In the genomic region with DNA sequence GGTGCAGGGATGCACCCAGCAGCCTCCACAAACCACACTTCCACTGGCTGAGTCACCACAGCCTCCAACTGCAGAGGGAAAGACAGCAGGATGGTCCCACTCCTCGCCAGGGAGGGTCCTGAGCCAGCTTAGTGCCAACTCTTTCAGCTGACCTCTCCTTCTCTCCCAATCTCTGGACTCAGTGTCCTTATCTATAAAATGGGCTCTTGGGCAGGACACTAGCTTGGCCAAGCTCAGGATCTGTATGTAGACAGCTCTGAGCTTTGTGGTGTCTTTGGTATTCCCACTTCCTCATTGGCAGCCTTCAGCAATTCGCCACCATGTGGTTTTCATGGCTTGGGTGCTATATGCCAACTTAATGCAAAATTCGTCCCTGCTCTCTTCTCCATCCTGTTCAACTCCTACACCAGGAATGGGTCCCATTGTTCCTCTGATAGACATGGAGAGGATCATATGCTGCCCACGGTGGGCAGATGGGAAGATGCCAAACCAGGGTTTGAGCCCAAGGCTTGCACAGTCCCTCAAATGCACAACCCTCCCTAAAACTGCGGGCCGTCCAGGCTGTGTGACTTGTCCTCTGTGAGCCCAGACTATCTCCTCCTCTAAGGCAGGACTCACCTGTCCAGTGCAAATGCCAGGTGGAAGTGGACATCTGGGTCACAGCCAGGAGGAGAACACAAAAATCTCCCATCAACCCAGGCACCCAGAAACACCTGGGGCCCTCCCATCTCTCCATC, we compare ENCODE assay signal across 16 mouse cellular contexts. TPM values are rescaled to one million over a fixed set of nuclear protein-coding genes. Genes with fewer than 3 reads are reported as not detected.
DNase-seq lines count a peak whose midpoint lies in the region; TF ChIP-seq lines count a peak whose summit lies in the region.
"Had no signal": no experiment of that assay in that cellular context is flagged by ENCODE, and none has a peak within 500 bp of the region (broad histone marks: within the 10 kb centered on the region; RNA-seq: fewer than 3 reads in every experiment).

No protein-coding gene starts in this region.

- no peak for TF ChIP-seq CTCF in layer of hippocampus, adult 2 months (conservative IDR thresholded peaks at IDR 0.05)

- H3K27ac ChIP-seq in layer of hippocampus, adult 2 months, result peak overlapping the region; percentile 92
- H3K27ac ChIP-seq: heart, embryonic 13.5 days; midbrain, embryonic 10.5 days had no signal

- no peak overlapping the region for H3K4me3 ChIP-seq in layer of hippocampus, adult 2 months
- H3K4me3 ChIP-seq: heart, embryonic 13.5 days; midbrain, embryonic 10.5 days had no signal

- DNase-seq in cerebellum, adult 9-11 months, result peak; percentile 52
- no peak for DNase-seq in cerebellum, adult 18-20 months
- peak; percentile 28 to 42 for DNase-seq in layer of hippocampus, adult 2 months (ENCODE audit: low spot score in 2 of 2)
- DNase-seq in layer of hippocampus, postnatal 25 days (ENCODE audit: extremely low spot score in 1 of 2, low spot score in 1 of 2), result no peak
- peak; percentile 27 for DNase-seq in 3T3-L1 (ENCODE audit: low read depth, low spot score)
- peak; percentile 15 to 63 for DNase-seq in left cerebral cortex, adult 9 months (ENCODE audit: low spot score in 2 of 2)
- DNase-seq in ovary, postnatal 10 days (ENCODE audit: low spot score), result no peak
- no peak for DNase-seq in thymus, postnatal 0 days (ENCODE audit: low spot score)
- DNase-seq: gastrocnemius, postnatal 14 days; kidney, adult 11 months; kidney, postnatal 36 days; lung, embryonic 14.5 days; thymus, adult 2 months had no signal

RNA-seq across cellular contexts. Expression of a gene that starts 8.2 kb away (rescaled TPM):
- total RNA-seq in layer of hippocampus, adult 2 months (2021), result 10 to 100 TPM; 11.1 to 14.1 TPM
- total RNA-seq in layer of hippocampus, postnatal 25 days (2021), result 10 to 100 TPM in 1 of 2 experiments, 1 to 10 TPM in 1; 9.2 to 12.9 TPM
- 8.3 and 9.4 TPM in 2 replicates for polyA plus RNA-seq in thymus, postnatal 0 days (2015; fragmentation: Nextera tagmentation; extraction: Ambion mirVana)

RNA-seq across cellular contexts. Expression of a gene that starts 37.6 kb away (rescaled TPM):
- total RNA-seq in layer of hippocampus, adult 2 months (2021), result 10 to 100 TPM; 88.5 to 92.2 TPM
- total RNA-seq in layer of hippocampus, postnatal 25 days (2021), result 100 to 1,000 TPM; 108 to 111 TPM
- polyA plus RNA-seq in thymus, postnatal 0 days (2015; fragmentation: Nextera tagmentation; extraction: Ambion mirVana), result 2.9 and 3.1 TPM in 2 replicates

RNA-seq across cellular contexts. Expression of a gene that starts 37.7 kb away (rescaled TPM):
- total RNA-seq in layer of hippocampus, adult 2 months (2021), result 1 to 10 TPM; 1.3 to 1.6 TPM
- 1 to 10 TPM; 1.2 to 1.4 TPM for total RNA-seq in layer of hippocampus, postnatal 25 days (2021)
- polyA plus RNA-seq in thymus, postnatal 0 days (2015; fragmentation: Nextera tagmentation; extraction: Ambion mirVana), result not detected in 2 replicates
- total RNA-seq: gastrocnemius, postnatal 14 days had no signal
- polyA plus RNA-seq: hindbrain, embryonic 11.5 days; lung, embryonic 14.5 days; midbrain, embryonic 10.5 days; thymus, adult 2 months had no signal

RNA-seq across cellular contexts. Expression of a gene that starts 48.6 kb away (rescaled TPM):
- under 1 TPM in 1 of 2 experiments, not detected in 1; 0.15 TPM for total RNA-seq in layer of hippocampus, adult 2 months (2021)
- total RNA-seq in layer of hippocampus, postnatal 25 days (2021), result not detected
- 0.05 TPM in 1 of 2 replicates, not detected in the other for polyA plus RNA-seq in thymus, postnatal 0 days (2015; fragmentation: Nextera tagmentation; extraction: Ambion mirVana)
- total RNA-seq: gastrocnemius, postnatal 14 days had no signal
- polyA plus RNA-seq: heart, embryonic 13.5 days; lung, embryonic 14.5 days had no signal

Comparison
In these comparisons a context has a peak if more than half of its experiments do, and no peak if none do; other contexts are left out.
1. DNase-seq: peak in cerebellum, adult 9-11 months (single experiment), layer of hippocampus, adult 2 months (2 of 2), 3T3-L1 (single experiment) and left cerebral cortex, adult 9 months (2 of 2); none in cerebellum, adult 18-20 months (0 of 2), layer of hippocampus, postnatal 25 days (0 of 2), ovary, postnatal 10 days (single experiment) and thymus, postnatal 0 days (single experiment).